Mouse (Mus musculus): ENCODE measurements around the gene Prdm2. TPM values are rescaled to one million over a fixed set of nuclear protein-coding genes. Genes with fewer than 3 reads are reported as not detected.
A peak's percentile ranks its signal among the peaks of the same experiment; 100 is the strongest.

Gene Prdm2
- polyA plus RNA-seq, 1 experiment from 2014 or later: 11.5 TPM

- no peak for DNase-seq (ENCODE audit: low spot score)
- WGBS: 90% methylated on average over 5 of the region's 5 CpGs
- peaks cover 88% of the 10 kb centered on the region for H3K36me3 ChIP-seq (ENCODE audit: control insufficient read depth, insufficient read depth, low read length)
- H3K9ac ChIP-seq (ENCODE audit: low read depth, low read length): no peak overlapping the region
- H3K4me3 ChIP-seq (ENCODE audit: low read depth, low read length): no peak overlapping the region
- no peak overlapping the region for H3K27ac ChIP-seq (replicated peaks; ENCODE audit: low read depth, low read length)
- H3K4me1 ChIP-seq (ENCODE audit: control insufficient read depth, insufficient read depth, low read length): no peaks in the 10 kb centered on the region
- ATAC-seq (ENCODE audit: low read depth): no peak
- H3K9me3 ChIP-seq (ENCODE audit: control insufficient read depth, low read length): no peaks in the 10 kb centered on the region
- H3K27me3 ChIP-seq (replicated peaks; ENCODE audit: control insufficient read depth, insufficient read depth, low read length): no peaks in the 10 kb centered on the region
- no peak overlapping the region for H3K4me2 ChIP-seq (ENCODE audit: low read depth, low read length)
Observed at GRCm38 (mm10) chr4:143130441-143130840, 82.4 kb downstream of the Prdm2 start.

- no peak overlapping the region for H3K4me3 ChIP-seq (ENCODE audit: low read depth, low read length)
- WGBS: 90% methylated on average over 4 of the region's 4 CpGs
- DNase-seq (ENCODE audit: low spot score) (no peak), ATAC-seq (ENCODE audit: low read depth) (no peak)
- no peak overlapping the region for H3K9ac ChIP-seq (ENCODE audit: low read depth, low read length)
- H3K4me1 ChIP-seq (ENCODE audit: control insufficient read depth, insufficient read depth, low read length): no peaks in the 10 kb centered on the region
- no peak overlapping the region for H3K27ac ChIP-seq (replicated peaks; ENCODE audit: low read depth, low read length)
- peaks cover 76% of the 10 kb centered on the region for H3K36me3 ChIP-seq (ENCODE audit: control insufficient read depth, insufficient read depth, low read length)
- H3K27me3 ChIP-seq (replicated peaks; ENCODE audit: control insufficient read depth, insufficient read depth, low read length): no peaks in the 10 kb centered on the region
- no peak overlapping the region for H3K4me2 ChIP-seq (ENCODE audit: low read depth, low read length)
- H3K9me3 ChIP-seq (ENCODE audit: control insufficient read depth, low read length): no peaks in the 10 kb centered on the region
Observed at GRCm38 (mm10) chr4:143129261-143129760, 83.5 kb downstream of the Prdm2 start.

- no peak overlapping the region for H3K4me3 ChIP-seq (ENCODE audit: low read depth, low read length)
- H3K4me2 ChIP-seq (ENCODE audit: low read depth, low read length): no peak overlapping the region
- DNase-seq (ENCODE audit: low spot score): no peak
- WGBS: 86% methylated on average over 5 of the region's 5 CpGs
- no peaks in the 10 kb centered on the region for H3K9me3 ChIP-seq (ENCODE audit: control insufficient read depth, low read length)
- no peak for ATAC-seq (ENCODE audit: low read depth)
- no peaks in the 10 kb centered on the region for H3K27me3 ChIP-seq (replicated peaks; ENCODE audit: control insufficient read depth, insufficient read depth, low read length)
- no peaks in the 10 kb centered on the region for H3K4me1 ChIP-seq (ENCODE audit: control insufficient read depth, insufficient read depth, low read length)
- H3K9ac ChIP-seq (ENCODE audit: low read depth, low read length): no peak overlapping the region
- peaks cover 55% of the 10 kb centered on the region for H3K36me3 ChIP-seq (ENCODE audit: control insufficient read depth, insufficient read depth, low read length)
- H3K27ac ChIP-seq (replicated peaks; ENCODE audit: low read depth, low read length): no peak overlapping the region
Observed at GRCm38 (mm10) chr4:143127171-143127570, 85.6 kb downstream of the Prdm2 start.

GRCm38 (mm10) chr4:143126476-143126875 is 86.3 kb downstream of the Prdm2 start:
- Histone ChIP-seq H3K4me1 (ENCODE audit: control insufficient read depth, insufficient read depth, low read length) (no peaks in the 10 kb centered on the region), H3K4me2 (ENCODE audit: low read depth, low read length) (no peak overlapping the region), H3K9me3 (ENCODE audit: control insufficient read depth, low read length) (no peaks in the 10 kb centered on the region), H3K27me3 (replicated peaks; ENCODE audit: control insufficient read depth, insufficient read depth, low read length) (no peaks in the 10 kb centered on the region), H3K4me3 (ENCODE audit: low read depth, low read length) (no peak overlapping the region), H3K36me3 (ENCODE audit: control insufficient read depth, insufficient read depth, low read length) (peaks cover 48% of the 10 kb centered on the region), H3K9ac (ENCODE audit: low read depth, low read length) (no peak overlapping the region), H3K27ac (replicated peaks; ENCODE audit: low read depth, low read length) (no peak overlapping the region)
- 95% methylated on average over 14 of the region's 14 CpGs for WGBS
- no peak for DNase-seq (ENCODE audit: low spot score)
- no peak for ATAC-seq (ENCODE audit: low read depth)

- DNase-seq (ENCODE audit: low spot score): no peak
- 86% methylated on average over 5 of the region's 6 CpGs for WGBS
- Histone ChIP-seq H3K9ac (ENCODE audit: low read depth, low read length) (no peak overlapping the region), H3K4me3 (ENCODE audit: low read depth, low read length) (no peak overlapping the region), H3K9me3 (ENCODE audit: control insufficient read depth, low read length) (no peaks in the 10 kb centered on the region), H3K27me3 (replicated peaks; ENCODE audit: control insufficient read depth, insufficient read depth, low read length) (no peaks in the 10 kb centered on the region), H3K4me1 (ENCODE audit: control insufficient read depth, insufficient read depth, low read length) (no peaks in the 10 kb centered on the region), H3K36me3 (ENCODE audit: control insufficient read depth, insufficient read depth, low read length) (peaks cover 36% of the 10 kb centered on the region), H3K27ac (replicated peaks; ENCODE audit: low read depth, low read length) (no peak overlapping the region), H3K4me2 (ENCODE audit: low read depth, low read length) (no peak overlapping the region)
- no peak for ATAC-seq (ENCODE audit: low read depth)
Observed at GRCm38 (mm10) chr4:143125290-143125689, 87.5 kb downstream of the Prdm2 start.

GRCm38 (mm10) chr4:143123043-143123442 is 89.8 kb downstream of the Prdm2 start:
- ATAC-seq (ENCODE audit: low read depth) (no peak), DNase-seq (ENCODE audit: low spot score) (no peak)
- H3K27ac ChIP-seq (replicated peaks; ENCODE audit: low read depth, low read length): no peak overlapping the region
- H3K27me3 ChIP-seq (replicated peaks; ENCODE audit: control insufficient read depth, insufficient read depth, low read length): no peaks in the 10 kb centered on the region
- 72% methylated on average over 10 of the region's 10 CpGs for WGBS
- H3K9me3 ChIP-seq (ENCODE audit: control insufficient read depth, low read length): no peaks in the 10 kb centered on the region
- no peak overlapping the region for H3K9ac ChIP-seq (ENCODE audit: low read depth, low read length)
- no peak overlapping the region for H3K4me3 ChIP-seq (ENCODE audit: low read depth, low read length)
- H3K36me3 ChIP-seq (ENCODE audit: control insufficient read depth, insufficient read depth, low read length): peaks cover 16% of the 10 kb centered on the region
- H3K4me2 ChIP-seq (ENCODE audit: low read depth, low read length): no peak overlapping the region
- H3K4me1 ChIP-seq (ENCODE audit: control insufficient read depth, insufficient read depth, low read length): 0 out of 2 replicates have a peak, but pooled peaks cover 2% of the 10 kb centered on the region

GRCm38 (mm10) chr4:143121174-143121573 is 91.6 kb downstream of the Prdm2 start:
- 73% methylated on average over 3 of the region's 3 CpGs for WGBS
- ATAC-seq (ENCODE audit: low read depth): no peak

GRCm38 (mm10) chr4:143120008-143120407 is 92.8 kb downstream of the Prdm2 start:
- H3K27me3 ChIP-seq (replicated peaks; ENCODE audit: control insufficient read depth, insufficient read depth, low read length): no peaks in the 10 kb centered on the region
- H3K9ac ChIP-seq (ENCODE audit: low read depth, low read length): no peak overlapping the region
- H3K4me3 ChIP-seq (ENCODE audit: low read depth, low read length): no peak overlapping the region
- H3K9me3 ChIP-seq (ENCODE audit: control insufficient read depth, low read length): no peaks in the 10 kb centered on the region
- H3K27ac ChIP-seq (replicated peaks; ENCODE audit: low read depth, low read length): no peak overlapping the region; the same call in 1 of the 2 replicates
- H3K4me2 ChIP-seq (ENCODE audit: low read depth, low read length): no peak overlapping the region
- 0 out of 2 replicates have a peak, but pooled peaks cover 2% of the 10 kb centered on the region for H3K4me1 ChIP-seq (ENCODE audit: control insufficient read depth, insufficient read depth, low read length)
- H3K36me3 ChIP-seq (ENCODE audit: control insufficient read depth, insufficient read depth, low read length): 0 out of 2 replicates have a peak, but pooled peaks cover 6% of the 10 kb centered on the region
- no peak for DNase-seq (ENCODE audit: low spot score)
- 79% methylated on average over 8 of the region's 8 CpGs for WGBS
- ATAC-seq (ENCODE audit: low read depth): no peak

More at GRCm38 (mm10) chr4:143121174-143121573, 91.6 kb downstream of the Prdm2 start:
- DNase-seq (ENCODE audit: low spot score): no peak
- Histone ChIP-seq H3K4me2 (ENCODE audit: low read depth, low read length) (no peak overlapping the region), H3K9ac (ENCODE audit: low read depth, low read length) (no peak overlapping the region), H3K27ac (replicated peaks; ENCODE audit: low read depth, low read length) (no peak overlapping the region), H3K4me3 (ENCODE audit: low read depth, low read length) (no peak overlapping the region), H3K27me3 (replicated peaks; ENCODE audit: control insufficient read depth, insufficient read depth, low read length) (no peaks in the 10 kb centered on the region), H3K36me3 (ENCODE audit: control insufficient read depth, insufficient read depth, low read length) (peaks cover 10% of the 10 kb centered on the region; the same call in 1 of the 2 replicates), H3K9me3 (ENCODE audit: control insufficient read depth, low read length) (no peaks in the 10 kb centered on the region), H3K4me1 (ENCODE audit: control insufficient read depth, insufficient read depth, low read length) (0 out of 2 replicates have a peak, but pooled peaks cover 2% of the 10 kb centered on the region)

GRCm38 (mm10) chr4:143118843-143119242 is 94.0 kb downstream of the Prdm2 start:
- Histone ChIP-seq H3K4me3 (ENCODE audit: low read depth, low read length) (no peak overlapping the region), H3K4me2 (ENCODE audit: low read depth, low read length) (no peak overlapping the region), H3K27me3 (replicated peaks; ENCODE audit: control insufficient read depth, insufficient read depth, low read length) (no peaks in the 10 kb centered on the region), H3K4me1 (ENCODE audit: control insufficient read depth, insufficient read depth, low read length) (0 out of 2 replicates have a peak, but pooled peaks cover 2% of the 10 kb centered on the region), H3K9ac (ENCODE audit: low read depth, low read length) (no peak overlapping the region), H3K27ac (replicated peaks; ENCODE audit: low read depth, low read length) (no peak overlapping the region), H3K9me3 (ENCODE audit: control insufficient read depth, low read length) (no peaks in the 10 kb centered on the region), H3K36me3 (ENCODE audit: control insufficient read depth, insufficient read depth, low read length) (0 out of 2 replicates have a peak, but pooled peaks cover 6% of the 10 kb centered on the region)
- 60% methylated on average over 4 of the region's 4 CpGs for WGBS
- ATAC-seq (ENCODE audit: low read depth) (no peak), DNase-seq (ENCODE audit: low spot score) (peak; percentile 21)
